Mouse (Mus musculus): ENCODE results near the gene D630003M21Rik. TPM values are rescaled to one million over a fixed set of nuclear protein-coding genes. Genes with fewer than 3 reads are reported as not detected.

D630003M21Rik gene
- polyA plus RNA-seq, 1 experiment from 2014 or later: not detected

DNA sequence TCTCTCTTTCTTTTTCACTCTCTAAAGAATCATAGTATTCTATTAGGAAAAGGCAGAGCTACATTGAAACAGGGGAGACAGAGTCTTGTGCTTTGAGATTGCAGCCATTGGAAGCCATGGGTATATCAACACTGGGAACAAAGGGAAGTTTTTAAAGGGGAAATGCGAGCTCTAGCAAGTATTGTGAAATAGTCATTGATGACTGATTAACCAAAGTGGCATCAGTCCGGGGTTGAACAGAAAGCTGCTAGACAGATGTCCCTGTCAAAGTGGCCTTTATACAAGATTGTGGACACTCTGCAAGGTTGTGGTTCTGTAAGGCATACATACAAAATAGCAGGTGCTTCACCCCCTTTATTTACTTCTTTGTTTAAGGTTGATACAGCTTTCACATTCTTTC, 73.4 kb downstream of the D630003M21Rik start:
- no peaks in the 10 kb centered on the region for H3K79me2 ChIP-seq (ENCODE audit: inconsistent target)
- H3K4me3 ChIP-seq (ENCODE audit: inconsistent target): no peak overlapping the region
- no peaks in the 10 kb centered on the region for H3K36me3 ChIP-seq (ENCODE audit: inconsistent target)
- H3K27ac ChIP-seq: no peak overlapping the region
- 24% methylated on average over 2 of the region's 2 CpGs for WGBS (ENCODE audit: missing documents)

- H3K4me3 ChIP-seq (ENCODE audit: inconsistent target): no peak overlapping the region
- H3K79me2 ChIP-seq (ENCODE audit: inconsistent target): no peaks in the 10 kb centered on the region
- no peak overlapping the region for H3K27ac ChIP-seq
- no peaks in the 10 kb centered on the region for H3K36me3 ChIP-seq (ENCODE audit: inconsistent target)
- 93% methylated on average over 7 of the region's 7 CpGs for WGBS (ENCODE audit: missing documents)
Observed at GRCm38 (mm10) chr2:158155101-158155500, 73.9 kb downstream of the D630003M21Rik start.

- Histone ChIP-seq H3K4me3 (ENCODE audit: inconsistent target) (no peak overlapping the region), H3K79me2 (ENCODE audit: inconsistent target) (no peaks in the 10 kb centered on the region), H3K27ac (no peak overlapping the region), H3K36me3 (ENCODE audit: inconsistent target) (no peaks in the 10 kb centered on the region)
- 92% methylated on average over 8 of the region's 8 CpGs for WGBS (ENCODE audit: missing documents)
Observed at GRCm38 (mm10) chr2:158154641-158155040, 74.4 kb downstream of the D630003M21Rik start.

GRCm38 (mm10) chr2:158153728-158154343, 75.2 kb downstream of the D630003M21Rik start:
- Histone ChIP-seq H3K4me3 (ENCODE audit: inconsistent target) (peak overlapping the region; percentile 6; the same call in 1 of the 2 replicates), H3K27ac (no peak overlapping the region), H3K36me3 (ENCODE audit: inconsistent target) (no peaks in the 10 kb centered on the region), H3K79me2 (ENCODE audit: inconsistent target) (no peaks in the 10 kb centered on the region)
- WGBS (ENCODE audit: missing documents): 8% methylated on average over 21 of the region's 22 CpGs

GRCm38 (mm10) chr2:158152685-158153309, 76.2 kb downstream of the D630003M21Rik start:
- no peak overlapping the region for H3K4me3 ChIP-seq (ENCODE audit: inconsistent target)
- H3K27ac ChIP-seq: no peak overlapping the region
- no peaks in the 10 kb centered on the region for H3K79me2 ChIP-seq (ENCODE audit: inconsistent target)
- H3K36me3 ChIP-seq (ENCODE audit: inconsistent target): no peaks in the 10 kb centered on the region
- WGBS (ENCODE audit: missing documents): 88% methylated on average over 6 of the region's 6 CpGs

- no peaks in the 10 kb centered on the region for H3K36me3 ChIP-seq (ENCODE audit: inconsistent target)
- WGBS (ENCODE audit: missing documents): 89% methylated on average over 3 of the region's 3 CpGs
- H3K79me2 ChIP-seq (ENCODE audit: inconsistent target): no peaks in the 10 kb centered on the region; the same call in 1 of the 2 replicates
- H3K4me3 ChIP-seq (ENCODE audit: inconsistent target): no peak overlapping the region
- no peak overlapping the region for H3K27ac ChIP-seq
Observed at GRCm38 (mm10) chr2:158151077-158151476, 77.9 kb downstream of the D630003M21Rik start.

GRCm38 (mm10) chr2:158146971-158147370, 82.1 kb downstream of the D630003M21Rik start:
- 96% methylated on average over 5 of the region's 8 CpGs for WGBS (ENCODE audit: missing documents)
- Histone ChIP-seq H3K27ac (no peak overlapping the region), H3K4me3 (ENCODE audit: inconsistent target) (no peak overlapping the region), H3K36me3 (ENCODE audit: inconsistent target) (peaks cover 12% of the 10 kb centered on the region; the same call in 1 of the 2 replicates), H3K79me2 (ENCODE audit: inconsistent target) (peaks cover 11% of the 10 kb centered on the region; the same call in 1 of the 2 replicates)

GRCm38 (mm10) chr2:158146223-158146622, 82.8 kb downstream of the D630003M21Rik start, which contains the start of gene Tgm2:
TSS of gene Tgm2 (minus strand) at chr2:158146436.
- H3K4me3 ChIP-seq (ENCODE audit: inconsistent target): peak within 1 kb of the TSS; percentile 39
- peaks cover 18% of the 10 kb centered on the region; the same call in 1 of the 2 replicates for H3K36me3 ChIP-seq (ENCODE audit: inconsistent target)
- peaks cover 11% of the 10 kb centered on the region; the same call in 1 of the 2 replicates for H3K79me2 ChIP-seq (ENCODE audit: inconsistent target)
- WGBS (ENCODE audit: missing documents): 3% methylated on average over 32 of the region's 33 CpGs
- H3K27ac ChIP-seq: no peak within 1 kb of the TSS

DNA sequence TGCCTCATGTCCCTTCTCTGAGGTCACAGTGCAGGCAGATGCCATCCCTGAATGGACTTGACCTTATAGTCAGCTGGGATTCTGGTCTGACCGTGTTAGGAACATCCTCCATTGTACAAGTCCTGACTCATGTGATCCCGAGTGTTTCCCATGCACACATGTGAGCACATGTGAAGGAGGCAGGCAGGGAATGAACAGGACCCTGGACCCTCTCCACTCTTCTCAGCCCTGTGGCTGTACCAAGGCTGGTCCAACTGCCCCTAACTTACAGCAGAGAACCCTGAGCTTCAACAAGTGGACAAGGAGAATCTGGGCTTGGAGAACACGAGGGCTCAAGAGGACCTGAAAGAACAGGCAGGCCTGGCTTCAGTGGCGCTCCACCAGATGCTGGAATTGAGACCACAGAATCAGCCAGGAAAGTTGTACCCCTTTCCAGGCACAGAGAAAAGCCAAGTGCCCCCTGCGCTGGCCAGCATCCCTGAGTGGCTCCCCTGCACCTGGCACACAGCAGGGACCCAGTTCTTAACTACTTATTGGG, 83.4 kb downstream of the D630003M21Rik start:
- H3K79me2 ChIP-seq (ENCODE audit: inconsistent target): peaks cover 11% of the 10 kb centered on the region; the same call in 1 of the 2 replicates
- peaks cover 25% of the 10 kb centered on the region; the same call in 1 of the 2 replicates for H3K36me3 ChIP-seq (ENCODE audit: inconsistent target)
- WGBS (ENCODE audit: missing documents): 86% methylated on average over 5 of the region's 5 CpGs
- no peak overlapping the region for H3K27ac ChIP-seq
- peak overlapping the region; percentile 39 for H3K4me3 ChIP-seq (ENCODE audit: inconsistent target)

GRCm38 (mm10) chr2:158144750-158145527, 84.1 kb downstream of the D630003M21Rik start:
- no peak overlapping the region; the same call in 1 of the 2 replicates for H3K27ac ChIP-seq

GRCm38 (mm10) chr2:158144263-158144662, 84.8 kb downstream of the D630003M21Rik start:
- Histone ChIP-seq H3K36me3 (ENCODE audit: inconsistent target) (peaks cover 38% of the 10 kb centered on the region; the same call in 1 of the 2 replicates), H3K79me2 (ENCODE audit: inconsistent target) (peaks cover 11% of the 10 kb centered on the region; the same call in 1 of the 2 replicates), H3K27ac (no peak overlapping the region), H3K4me3 (ENCODE audit: inconsistent target) (no peak overlapping the region)
- WGBS (ENCODE audit: missing documents): 59% methylated on average over 8 of the region's 8 CpGs

More at GRCm38 (mm10) chr2:158144750-158145527, 84.1 kb downstream of the D630003M21Rik start:
- 87% methylated on average over 6 of the region's 6 CpGs for WGBS (ENCODE audit: missing documents)
- Histone ChIP-seq H3K4me3 (ENCODE audit: inconsistent target) (peak overlapping the region; percentile 39; the same call in 1 of the 2 replicates), H3K79me2 (ENCODE audit: inconsistent target) (peaks cover 11% of the 10 kb centered on the region; the same call in 1 of the 2 replicates), H3K36me3 (ENCODE audit: inconsistent target) (peaks cover 31% of the 10 kb centered on the region; the same call in 1 of the 2 replicates)

DNA sequence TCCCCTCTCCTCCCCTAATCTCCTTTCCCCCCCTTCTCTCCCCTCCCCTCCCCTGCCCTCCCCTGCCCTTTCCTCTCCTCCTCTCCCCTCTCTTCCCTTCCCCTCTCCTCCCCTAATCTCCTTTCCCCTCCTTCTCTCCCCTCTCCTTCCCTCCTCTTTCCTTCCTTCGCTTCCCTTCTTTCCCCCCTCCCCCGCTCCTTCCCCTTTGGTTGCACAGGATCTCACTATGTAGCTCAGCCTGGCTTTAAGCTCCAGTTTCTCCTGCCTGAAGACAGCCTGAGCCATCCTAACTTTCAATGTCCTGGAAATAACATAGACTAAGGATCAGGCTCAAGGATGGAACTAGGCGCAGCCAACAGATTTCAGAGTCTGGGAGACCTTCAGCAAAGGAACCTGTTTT, 85.2 kb downstream of the D630003M21Rik start:
- whole genome bisulfite sequencing (ENCODE audit: missing documents): 81% methylated on average over 3 of the region's 3 CpGs
- Histone ChIP-seq H3K27ac (no peak overlapping the region), H3K4me3 (ENCODE audit: inconsistent target) (no peak overlapping the region)

GRCm38 (mm10) chr2:158142981-158143380, 86.0 kb downstream of the D630003M21Rik start:
- H3K27ac ChIP-seq: no peak overlapping the region
- peaks cover 11% of the 10 kb centered on the region; the same call in 1 of the 2 replicates for H3K79me2 ChIP-seq (ENCODE audit: inconsistent target)
- H3K36me3 ChIP-seq (ENCODE audit: inconsistent target): peaks cover 51% of the 10 kb centered on the region
- 88% methylated on average over 13 of the region's 18 CpGs for WGBS (ENCODE audit: missing documents)
- no peak overlapping the region for H3K4me3 ChIP-seq (ENCODE audit: inconsistent target)

More for the DNA sequence above, 85.2 kb downstream of the D630003M21Rik start:
- H3K36me3 ChIP-seq (ENCODE audit: inconsistent target): peaks cover 42% of the 10 kb centered on the region; the same call in 1 of the 2 replicates
- H3K79me2 ChIP-seq (ENCODE audit: inconsistent target): peaks cover 11% of the 10 kb centered on the region; the same call in 1 of the 2 replicates
